Mouse (Mus musculus) bone marrow, adult 2 months (tissue): ENCODE results near the gene Sema4c.

Source experiments
- CTCF ChIP-seq: fragments of 200-500 bp; IDR thresholded peaks from 2 replicates; pipeline ENCODE4 v1.5.1; 2011; ENCODE audit warnings: low read length, control low read depth; ENCODE audit not compliant: control insufficient read depth, insufficient read depth
- POLR2A ChIP-seq: fragments of 200-500 bp; IDR thresholded peaks from 2 replicates; pipeline ENCODE4 v1.6.1; 2011; ENCODE audit warnings: low read depth, mild to moderate bottlenecking, control low read depth, low read length, borderline replicate concordance; ENCODE audit not compliant: control insufficient read depth

DNA sequence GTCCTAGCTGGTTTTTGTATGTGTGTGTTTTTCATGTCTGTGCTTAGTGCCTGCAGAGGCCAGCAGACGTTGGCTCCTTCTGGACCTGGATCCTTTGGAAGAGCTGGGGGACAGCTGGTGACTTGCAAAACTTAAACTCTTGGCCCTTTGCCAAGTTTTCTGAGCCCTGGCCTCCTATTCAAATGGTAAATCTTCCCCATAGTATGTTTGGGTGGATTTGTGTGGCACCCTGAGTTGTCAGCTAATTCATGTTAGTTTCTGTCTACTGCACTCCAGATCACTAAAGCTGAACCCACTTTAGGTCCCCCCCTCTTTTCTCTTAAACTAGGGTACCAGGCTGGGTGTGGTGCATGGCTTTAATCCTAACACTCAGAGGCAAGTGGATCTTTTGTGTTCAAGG is 29.8 kb downstream of the Sema4c start:
- TF ChIP-seq POLR2A (no peak), CTCF (no peak)
